Mouse (Mus musculus) hindbrain, embryonic 11.5 days (tissue): ENCODE results near the gene Prap1. TPM values are rescaled to one million over a fixed set of nuclear protein-coding genes. Genes with fewer than 3 reads are reported as not detected.

ENCODE experiments used
- ATAC-seq: fragments of 200-750 bp; cut with Nextera tagmentation; 2 replicates; pipeline ENCODE4 v1.8.0; 2017; ENCODE audit warnings: mild to moderate bottlenecking, moderate TSS enrichment, moderate library complexity; ENCODE audit not compliant: low FRiP score
- DNase-seq: peaks from one replicate; pipeline ENCODE4 v3.0.0-alpha.2; 2015; ENCODE audit warnings: low spot score
- H3K27ac ChIP-seq: fragments of 300-500 bp; sonication (generic); 2 replicates; pipeline ENCODE4 v1.5.1; 2014; ENCODE audit warnings: mild to moderate bottlenecking, low read depth, low read length
- H3K27me3 ChIP-seq: fragments of 300-500 bp; sonication (generic); 2 replicates; pipeline ENCODE4 v1.6.1; 2014; ENCODE audit warnings: mild to moderate bottlenecking, low read length, moderate library complexity, mixed read lengths; ENCODE audit not compliant: control insufficient read depth, insufficient read depth
- H3K36me3 ChIP-seq: fragments of 300-500 bp; sonication (generic); 2 replicates; pipeline ENCODE4 v1.6.1; 2014; ENCODE audit warnings: mild to moderate bottlenecking, low read length, moderate library complexity, mixed read lengths; ENCODE audit not compliant: control insufficient read depth, insufficient read depth
- H3K4me1 ChIP-seq: fragments of 300-500 bp; sonication (generic); replicated peaks from 2 replicates; pipeline ENCODE4 v1.6.1; 2014; ENCODE audit warnings: low read length, mixed read lengths; ENCODE audit not compliant: control insufficient read depth, insufficient read depth
- H3K4me2 ChIP-seq: fragments of 300-500 bp; sonication (generic); replicated peaks from 2 replicates; pipeline ENCODE4 v1.6.1; 2014; ENCODE audit warnings: mild to moderate bottlenecking, low read depth, low read length
- H3K4me3 ChIP-seq: fragments of 300-500 bp; sonication (generic); 2 replicates; pipeline ENCODE4 v1.5.1; 2014; ENCODE audit warnings: low read depth, low read length
- H3K9ac ChIP-seq: fragments of 300-500 bp; sonication (generic); 2 replicates; pipeline ENCODE4 v1.6.1; 2014; ENCODE audit warnings: low read depth, low read length
- H3K9me3 ChIP-seq: fragments of 300-500 bp; sonication (generic); 2 replicates; pipeline ENCODE4 v1.6.1; 2016; ENCODE audit warnings: low read length; ENCODE audit not compliant: control insufficient read depth
- WGBS: fragments of 180-500 bp; shearing (Covaris S2); extraction: QIAGEN DNeasy Blood & Tissue Kit; methylation state at CpG from one replicate; pipeline ENCODE4 v1.1.7; 2014; 5-methylcytosine and 5-hydroxymethylcytosine counted together
- polyA plus RNA-seq: library from polyadenylated mRNA; unstranded; fragments of >200 nt; fragmentation: Nextera tagmentation; extraction: Ambion mirVana; gene quantifications from 2 replicates; pipeline ENCODE4 v1.2.1, GENCODE M21; 2014

Gene Prap1
- polyA plus RNA-seq, 1 experiment from 2014 or later, result not detected

DNA sequence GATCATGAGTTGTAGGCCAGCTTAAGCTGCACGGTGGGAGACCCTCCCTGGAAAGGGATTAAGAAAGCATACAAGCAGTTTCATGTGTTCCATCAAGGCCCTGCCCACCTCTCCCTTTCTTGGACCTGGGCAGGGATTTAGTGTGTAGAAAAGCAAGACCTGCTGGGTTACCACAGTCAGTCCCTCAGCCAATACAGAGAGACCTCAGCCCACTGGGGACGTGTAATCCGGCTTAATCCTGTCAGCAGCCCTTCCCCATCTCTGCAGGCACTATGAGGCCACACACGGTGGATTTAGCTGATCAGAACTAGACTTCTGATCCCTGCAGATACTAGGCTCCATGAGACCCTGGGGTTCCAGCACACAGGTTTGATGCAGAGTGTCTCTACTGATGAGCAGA is 33.6 kb upstream of the Prap1 start:
- DNase-seq (peak; percentile 15), ATAC-seq (no peak)
- no peaks in the 10 kb centered on the region for H3K36me3 ChIP-seq
- H3K27me3 ChIP-seq, result peaks cover 18% of the 10 kb centered on the region
- peaks cover 25% of the 10 kb centered on the region for H3K4me1 ChIP-seq
- WGBS, result 13% methylated on average over 4 of the region's 4 CpGs
- no peak overlapping the region for H3K4me3 ChIP-seq
- no peak overlapping the region for H3K9ac ChIP-seq
- no peaks in the 10 kb centered on the region for H3K9me3 ChIP-seq
- 0 out of 2 replicates have a peak overlapping the region, but pooled peaks have one; percentile 81 for H3K27ac ChIP-seq
- no peak overlapping the region for H3K4me2 ChIP-seq

GRCm38 (mm10) chr7:140060936-140061831 is 32.0 kb upstream of the Prap1 start:
- Histone ChIP-seq H3K9me3 (no peaks in the 10 kb centered on the region), H3K27ac (peak overlapping the region; percentile 81), H3K4me1 (peaks cover 25% of the 10 kb centered on the region), H3K4me3 (peak overlapping the region; percentile 25), H3K36me3 (no peaks in the 10 kb centered on the region), H3K4me2 (peak overlapping the region; percentile 60), H3K9ac (peak overlapping the region; percentile 56), H3K27me3 (peaks cover 18% of the 10 kb centered on the region)
- under 1% methylated on average over 46 of the region's 47 CpGs for WGBS
- ATAC-seq (peak; percentile 72), DNase-seq (peak; percentile 91)

- peak overlapping the region; percentile 25; the same call in 1 of the 2 replicates for H3K4me3 ChIP-seq
- 0 out of 2 replicates have a peak overlapping the region, but pooled peaks have one; percentile 19 for H3K9ac ChIP-seq
- H3K4me2 ChIP-seq, result peak overlapping the region; percentile 60
- no peaks in the 10 kb centered on the region for H3K36me3 ChIP-seq
- peaks cover 25% of the 10 kb centered on the region for H3K4me1 ChIP-seq
- DNase-seq (no peak), ATAC-seq (peak; percentile 4)
- H3K27ac ChIP-seq, result peak overlapping the region; percentile 81
- 2% methylated on average over 6 of the region's 6 CpGs for WGBS
- H3K9me3 ChIP-seq, result no peaks in the 10 kb centered on the region
- peaks cover 18% of the 10 kb centered on the region for H3K27me3 ChIP-seq
These were observed 31.4 kb upstream of the Prap1 start for GRCm38 (mm10) chr7:140061832-140062130.

- Histone ChIP-seq H3K27ac (peak overlapping the region; percentile 81), H3K36me3 (no peaks in the 10 kb centered on the region), H3K9me3 (no peaks in the 10 kb centered on the region), H3K4me1 (peaks cover 23% of the 10 kb centered on the region), H3K4me3 (no peak overlapping the region), H3K4me2 (peak overlapping the region; percentile 60; the same call in 1 of the 2 replicates), H3K27me3 (peaks cover 15% of the 10 kb centered on the region), H3K9ac (no peak overlapping the region)
- ATAC-seq (peak; percentile 1; the same call in 1 of the 2 replicates), DNase-seq (peak; percentile 69)
- WGBS, result 9% methylated on average over 11 of the region's 11 CpGs
These were observed 30.9 kb upstream of the Prap1 start for GRCm38 (mm10) chr7:140062307-140062706.

DNA sequence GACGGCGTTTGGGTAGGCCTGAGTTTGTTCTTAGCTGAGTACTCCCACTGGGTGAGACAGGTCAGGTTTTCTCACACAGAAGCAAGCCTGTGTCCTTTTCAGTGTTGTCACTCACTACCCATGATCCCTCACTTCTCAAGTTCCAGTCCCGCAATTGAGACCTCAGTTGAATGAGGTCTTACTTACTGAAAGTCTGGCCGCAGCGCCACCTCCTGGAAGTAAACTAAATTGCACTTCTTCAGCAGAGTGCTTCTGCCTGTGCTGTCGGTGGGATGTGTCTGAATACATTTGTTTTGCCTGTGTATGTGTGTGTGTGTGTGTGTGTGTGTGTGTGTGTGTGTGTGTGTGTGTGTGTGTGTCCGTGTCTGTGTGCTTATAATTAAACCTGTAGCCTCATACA is 30.1 kb upstream of the Prap1 start:
- WGBS, result 19% methylated on average over 7 of the region's 7 CpGs
- H3K27ac ChIP-seq, result no peak overlapping the region
- no peak for ATAC-seq
- H3K4me3 ChIP-seq, result no peak overlapping the region
- H3K27me3 ChIP-seq, result peaks cover 15% of the 10 kb centered on the region
- no peak overlapping the region for H3K4me2 ChIP-seq
- H3K4me1 ChIP-seq, result peaks cover 20% of the 10 kb centered on the region; the same call in 1 of the 2 replicates
- DNase-seq, result peak; percentile 90
- no peak overlapping the region for H3K9ac ChIP-seq
- H3K36me3 ChIP-seq, result no peaks in the 10 kb centered on the region
- H3K9me3 ChIP-seq, result no peaks in the 10 kb centered on the region

DNA sequence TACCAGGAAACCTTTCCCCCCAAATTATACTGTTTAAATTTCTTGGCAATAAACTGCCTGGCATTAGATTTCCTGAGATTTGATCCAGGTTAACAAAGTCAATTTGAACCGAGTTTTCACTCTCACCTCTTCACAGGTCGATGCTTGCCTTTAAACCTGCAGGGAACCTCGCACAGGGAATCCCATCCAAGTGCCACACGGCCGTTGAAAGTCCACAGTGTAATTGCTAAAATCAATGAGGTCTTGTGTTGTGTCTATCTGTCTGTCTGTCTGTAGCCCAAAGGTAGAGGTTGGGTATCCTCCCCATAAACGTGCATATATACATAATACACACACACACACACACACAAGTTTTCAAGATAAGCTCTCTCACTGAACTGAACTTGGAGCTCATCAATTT is 25.8 kb upstream of the Prap1 start:
- DNase-seq (no peak), ATAC-seq (no peak)
- Histone ChIP-seq H3K9me3 (no peaks in the 10 kb centered on the region), H3K27ac (no peak overlapping the region), H3K27me3 (no peaks in the 10 kb centered on the region; the same call in 1 of the 2 replicates), H3K4me1 (no peaks in the 10 kb centered on the region), H3K4me2 (no peak overlapping the region), H3K4me3 (no peak overlapping the region), H3K9ac (no peak overlapping the region), H3K36me3 (no peaks in the 10 kb centered on the region)
- WGBS, result 69% methylated on average over 6 of the region's 6 CpGs

GRCm38 (mm10) chr7:140070042-140070711 is 23.0 kb upstream of the Prap1 start:
- H3K27me3 ChIP-seq, result no peaks in the 10 kb centered on the region
- no peaks in the 10 kb centered on the region for H3K4me1 ChIP-seq
- WGBS, result 32% methylated on average over 38 of the region's 39 CpGs
- ATAC-seq (no peak), DNase-seq (peak; percentile 27)
- H3K9me3 ChIP-seq, result no peaks in the 10 kb centered on the region
- 0 out of 2 replicates have a peak overlapping the region, but pooled peaks have one; percentile 10 for H3K4me3 ChIP-seq
- peak overlapping the region; percentile 36 for H3K4me2 ChIP-seq
- H3K9ac ChIP-seq, result peak overlapping the region; percentile 45; the same call in 1 of the 2 replicates
- H3K27ac ChIP-seq, result no peak overlapping the region
- no peaks in the 10 kb centered on the region for H3K36me3 ChIP-seq

- H3K9me3 ChIP-seq, result no peaks in the 10 kb centered on the region
- H3K4me1 ChIP-seq, result peaks cover 12% of the 10 kb centered on the region
- no peak overlapping the region for H3K4me3 ChIP-seq
- peaks cover 28% of the 10 kb centered on the region for H3K27me3 ChIP-seq
- no peak overlapping the region for H3K9ac ChIP-seq
- H3K36me3 ChIP-seq, result no peaks in the 10 kb centered on the region
- ATAC-seq, result no peak
- H3K27ac ChIP-seq, result no peak overlapping the region
- H3K4me2 ChIP-seq, result no peak overlapping the region
- no peak for DNase-seq
- 81% methylated on average over 6 of the region's 6 CpGs for WGBS
These were observed 15.5 kb upstream of the Prap1 start for GRCm38 (mm10) chr7:140077698-140078097.
